Mouse (Mus musculus) ES-E14 (cell line): ENCODE measurements around the gene Hephl1.

Experiments used
- CHD2 ChIP-seq: IDR thresholded peaks from 2 replicates; pipeline ENCODE4 v1.6.1; 2014; ENCODE audit warnings: mild to moderate bottlenecking, low read depth, low read length, inconsistent platforms
- HCFC1 ChIP-seq: IDR thresholded peaks from 2 replicates; pipeline ENCODE4 v1.6.1; 2012; ENCODE audit warnings: low read length, inconsistent platforms, borderline replicate concordance; ENCODE audit not compliant: insufficient read depth
- MAFK ChIP-seq: IDR thresholded peaks from 2 replicates; pipeline ENCODE4 v1.6.1; 2014; ENCODE audit warnings: mild to moderate bottlenecking, low read depth, low read length, inconsistent platforms; ENCODE audit not compliant: insufficient read depth
- ZNF384 ChIP-seq: IDR thresholded peaks from 2 replicates; pipeline ENCODE4 v1.6.1; 2012; ENCODE audit warnings: low read depth, low read length, inconsistent platforms

DNA sequence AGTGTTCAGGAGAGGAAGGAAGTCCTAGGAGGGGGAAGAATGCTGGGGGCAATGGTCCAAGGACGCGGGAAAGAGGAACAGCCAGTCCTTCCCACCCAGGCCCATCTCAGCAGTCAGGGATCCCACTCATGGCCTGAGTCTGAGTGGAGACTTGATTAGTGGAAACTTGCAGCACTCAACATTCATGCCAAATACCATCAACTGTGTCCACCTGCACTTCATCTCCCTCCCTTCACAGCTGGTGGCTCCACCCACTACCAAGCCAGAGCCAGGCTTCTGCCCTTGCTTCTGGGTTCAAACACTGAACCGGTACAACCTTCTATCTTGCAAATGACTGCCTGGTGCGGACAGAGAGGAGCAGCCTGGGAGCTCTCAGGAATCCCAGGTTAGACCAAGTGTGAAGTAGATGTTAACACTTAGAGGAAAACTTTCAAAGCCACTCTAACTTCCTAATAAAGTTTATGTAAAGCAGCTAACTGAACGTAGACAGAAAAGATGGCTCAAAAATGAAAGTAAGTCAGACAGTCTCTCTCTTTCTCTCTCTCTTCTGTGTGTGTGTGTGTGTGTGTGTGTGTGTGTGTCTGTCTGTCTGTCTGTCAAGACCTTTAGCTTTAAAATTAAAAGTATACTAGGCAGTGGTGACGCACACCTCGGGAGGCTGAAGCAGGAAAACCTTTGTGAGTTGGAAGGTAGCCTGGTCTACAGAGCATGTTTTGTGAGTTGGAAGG, 77.2 kb downstream of the Hephl1 start:
- no peak for TF ChIP-seq ZNF384
- TF ChIP-seq CHD2 = no peak
- no peak for TF ChIP-seq HCFC1
- TF ChIP-seq MAFK = no peak
